Mouse (Mus musculus) lung, postnatal 10 days (tissue): ENCODE data around the gene Snd1.

Experiments
- DNase-seq: peaks from one replicate; pipeline ENCODE4 v3.0.0; 2021

The Snd1 gene

DNA sequence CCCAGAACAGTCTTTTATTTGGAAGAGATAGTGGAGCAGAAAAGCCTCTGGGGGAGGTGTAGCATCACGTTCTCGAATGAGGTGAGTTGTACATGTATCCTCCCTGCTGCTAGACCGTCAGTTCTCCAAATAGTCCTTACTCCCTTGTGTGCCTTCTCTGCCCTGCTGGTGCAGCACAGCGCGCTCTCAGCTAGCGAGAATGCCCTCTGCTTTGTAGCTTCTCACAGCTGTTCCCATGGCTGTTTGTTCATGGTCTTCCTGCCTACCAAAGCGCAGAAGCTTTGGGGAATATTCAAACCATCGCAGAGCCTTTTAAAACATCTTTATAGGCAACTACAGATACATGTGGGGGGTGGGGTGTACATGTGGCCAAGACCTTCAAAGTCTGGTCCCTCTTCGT is 374.0 kb downstream of the Snd1 start:
- DNase-seq = no peak

DNA sequence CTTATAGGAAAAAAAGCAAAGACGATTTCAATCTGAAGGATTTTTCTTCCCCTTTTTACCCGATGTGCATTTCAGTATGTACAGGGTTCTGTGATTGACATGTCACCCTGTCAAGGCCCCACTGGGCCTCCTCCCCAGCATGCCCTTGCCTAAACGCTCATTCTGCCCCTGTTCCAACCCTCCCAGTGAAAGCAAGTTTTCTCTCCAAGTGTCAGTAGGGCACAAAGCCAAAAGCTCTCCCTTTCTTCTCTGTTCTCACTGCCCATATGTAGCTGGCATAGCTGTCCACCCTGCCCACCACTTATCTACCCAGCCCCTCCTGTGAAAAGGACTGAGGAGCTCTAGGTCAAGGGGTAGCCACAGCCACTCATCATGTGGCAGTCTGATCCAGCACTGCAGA is 374.4 kb downstream of the Snd1 start:
- DNase-seq = no peak

DNA sequence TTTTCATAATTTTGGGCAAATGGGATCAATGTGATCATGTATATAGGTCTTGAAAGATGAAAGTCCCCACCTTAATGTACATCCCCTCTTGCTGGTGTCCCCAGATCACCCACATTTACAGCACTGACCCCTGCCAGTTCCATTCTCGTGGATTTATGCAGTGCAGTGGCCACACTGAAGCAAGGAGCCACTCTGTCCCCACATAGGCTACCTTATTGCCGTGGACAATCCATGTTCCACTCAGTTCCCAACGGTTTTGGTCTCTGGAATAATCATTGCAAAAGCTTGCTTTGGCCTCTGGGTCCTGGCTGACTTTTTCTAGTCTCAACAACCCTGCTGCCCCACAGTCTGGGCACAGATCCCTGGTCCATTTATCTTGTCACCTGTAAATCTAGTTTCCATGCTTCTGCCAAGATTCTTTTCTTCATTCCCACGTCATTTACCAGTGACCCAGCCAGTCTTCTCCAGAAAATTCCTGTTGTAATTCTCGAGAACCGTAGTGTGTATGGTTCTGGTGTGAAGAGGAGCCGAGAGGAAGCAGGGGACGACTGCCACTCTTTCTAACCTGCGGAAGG is 375.5 kb downstream of the Snd1 start:
- no peak for DNase-seq

DNA sequence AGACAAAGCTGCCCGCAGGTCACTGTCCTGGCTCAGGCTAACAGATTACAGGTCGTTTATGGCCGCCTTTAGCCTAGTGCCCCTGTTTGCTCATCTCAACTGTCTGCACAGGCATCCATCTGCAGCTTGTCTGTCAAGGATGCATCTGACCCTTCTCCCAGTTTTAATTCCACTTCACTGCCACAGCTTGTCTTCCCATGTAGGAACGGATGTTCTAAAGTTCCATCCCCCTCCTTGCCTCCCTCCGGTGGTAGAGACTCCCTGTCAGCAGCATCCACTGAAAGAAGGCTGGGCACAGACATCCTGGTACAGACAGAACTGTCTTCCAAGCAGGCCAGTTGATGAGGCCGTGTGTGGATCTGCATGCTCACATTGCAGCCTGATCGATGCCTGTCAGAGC is 377.4 kb downstream of the Snd1 start:
- no peak for DNase-seq

DNA sequence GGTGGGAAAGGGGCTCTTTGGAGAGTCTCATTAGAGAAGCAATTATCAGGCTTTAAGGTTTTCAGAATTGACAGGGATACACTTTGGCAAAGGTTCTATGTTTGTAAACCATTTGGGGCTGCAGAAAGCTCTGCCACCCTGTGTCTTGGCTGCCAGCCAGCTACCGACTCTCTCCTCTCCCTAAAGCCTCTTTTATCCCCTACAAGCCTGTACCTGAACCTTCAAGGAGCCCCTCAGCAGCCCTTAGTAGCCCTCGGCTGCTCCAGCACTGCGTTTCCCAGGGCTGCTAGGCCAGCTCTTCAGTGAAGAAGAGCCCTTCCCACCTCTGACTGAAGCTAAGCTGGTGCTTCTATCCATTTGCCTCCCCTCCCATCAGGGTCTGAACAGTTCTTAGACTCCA is 378.2 kb downstream of the Snd1 start:
- DNase-seq = no peak

DNA sequence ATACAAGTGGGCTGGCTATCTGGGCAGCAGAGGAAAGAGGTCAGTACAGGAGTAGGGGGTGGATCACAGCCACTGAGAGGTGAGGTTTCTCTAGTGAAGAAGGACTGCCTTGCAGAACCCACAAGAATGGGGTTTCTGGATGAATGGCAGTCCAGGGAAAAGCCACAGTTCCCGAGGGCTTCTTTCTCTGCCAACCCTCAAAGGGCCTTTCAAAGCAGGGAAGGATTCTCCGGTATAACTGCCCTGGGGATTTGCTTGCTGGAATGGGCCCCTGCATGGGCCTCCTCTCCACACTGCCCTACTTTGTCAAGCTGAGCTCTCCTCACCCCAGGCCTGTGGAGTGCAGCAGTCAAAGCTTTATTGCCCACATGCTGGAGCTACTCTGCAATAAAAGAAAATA is 378.7 kb downstream of the Snd1 start:
- no peak for DNase-seq

DNA sequence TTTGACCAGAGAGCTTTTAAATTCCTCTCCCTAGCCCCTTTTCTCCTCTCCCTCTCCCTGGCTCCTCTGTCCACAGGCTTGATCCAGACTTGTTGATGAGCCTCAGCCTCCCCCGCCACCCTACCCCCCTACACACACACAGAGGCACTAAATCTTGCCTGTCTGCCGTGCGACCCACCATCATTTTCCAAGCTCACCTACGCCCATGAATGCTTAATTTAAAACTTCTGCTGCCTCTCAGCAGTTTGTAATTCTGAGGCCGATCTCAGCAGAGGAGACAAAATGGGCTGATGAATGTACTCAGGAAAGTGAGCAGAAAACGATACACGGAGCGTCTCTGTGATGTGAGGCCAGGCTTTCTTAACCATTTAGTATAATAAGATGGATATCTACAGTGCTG is 379.7 kb downstream of the Snd1 start:
- no peak for DNase-seq

DNA sequence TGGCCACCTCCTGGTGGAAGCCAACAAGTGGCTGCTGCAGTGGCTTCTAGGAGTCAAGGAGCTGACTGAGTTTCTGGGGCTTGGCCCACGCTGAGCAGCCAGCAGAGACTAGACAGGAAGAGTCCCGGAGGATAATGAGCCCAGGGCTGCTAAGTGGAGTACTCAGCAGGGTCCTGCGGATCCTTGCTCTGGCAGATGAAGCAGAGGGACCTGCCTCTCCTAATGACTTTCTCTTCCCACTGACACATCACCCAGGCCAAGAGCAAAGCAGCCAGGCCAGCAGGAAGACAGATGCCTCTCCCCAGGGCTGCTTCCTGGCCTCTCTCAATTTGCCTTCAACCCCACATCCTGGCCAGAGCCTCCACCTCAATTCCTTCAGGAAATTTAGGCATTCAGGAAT is 380.5 kb downstream of the Snd1 start:
- DNase-seq = no peak

DNA sequence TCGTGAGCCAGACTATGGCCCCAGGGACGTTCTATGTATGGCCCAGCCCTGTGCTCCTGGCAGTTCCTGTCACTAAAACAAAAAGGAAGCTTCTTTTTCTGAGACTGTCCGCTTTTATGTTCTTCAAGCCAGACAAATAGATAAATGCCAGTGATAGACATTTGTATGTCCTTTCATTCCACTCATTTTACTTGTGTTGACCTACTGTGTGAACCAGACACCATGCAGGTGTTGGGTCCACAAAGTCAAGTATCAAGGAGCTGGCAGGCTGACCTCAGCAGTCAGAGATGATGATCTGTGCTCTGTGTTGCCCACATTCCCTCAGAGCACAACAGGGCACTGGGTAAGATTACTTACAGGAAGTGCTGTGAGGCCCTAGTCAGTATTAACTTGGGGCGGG is 381.9 kb downstream of the Snd1 start:
- DNase-seq = no peak

DNA sequence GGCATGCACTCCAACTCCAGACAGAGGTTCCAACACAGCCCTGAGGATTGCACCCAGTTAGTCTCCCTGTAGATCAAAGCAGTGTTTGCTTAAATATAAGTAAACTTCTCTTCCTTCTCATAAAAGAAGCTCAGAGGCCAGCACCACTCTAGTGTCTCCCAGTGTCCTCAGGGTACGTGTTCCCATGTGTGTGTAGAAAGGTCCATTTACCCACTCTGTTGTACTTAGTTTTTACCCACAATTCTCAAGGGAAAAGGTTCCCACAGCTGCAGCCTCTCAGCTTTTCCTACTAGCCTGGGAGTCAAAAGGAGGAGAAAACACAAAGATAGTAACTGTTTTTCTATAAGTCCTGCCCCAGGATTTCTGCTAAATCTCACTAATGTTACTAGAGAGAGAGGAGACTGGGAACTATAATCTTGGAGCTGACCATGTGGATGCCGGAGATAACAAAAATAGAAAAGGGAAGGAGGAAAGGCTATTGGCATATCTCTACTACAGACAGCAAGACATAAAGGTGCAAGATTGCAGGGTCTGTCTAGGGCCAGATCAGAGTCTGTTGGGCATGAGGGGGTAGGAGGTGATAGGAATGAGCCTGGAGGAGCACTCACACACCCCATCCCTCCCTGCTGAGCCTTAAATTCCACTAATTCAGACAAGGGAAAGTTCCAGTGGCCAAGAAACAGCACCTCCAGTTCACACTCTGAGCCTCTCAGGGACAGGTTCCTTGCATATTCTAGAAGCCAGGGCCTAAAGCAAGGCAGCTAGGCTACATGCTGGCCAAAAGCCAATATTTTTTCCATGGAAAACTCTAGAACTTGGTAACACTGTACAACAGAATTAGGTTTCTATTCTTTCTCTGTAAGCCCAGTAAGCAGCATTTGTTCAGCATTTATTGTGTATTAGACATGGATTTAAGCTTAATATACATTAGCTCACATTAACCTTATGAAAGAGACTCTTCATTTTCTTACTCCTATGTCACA is 382.6 kb downstream of the Snd1 start:
- no peak for DNase-seq

DNA sequence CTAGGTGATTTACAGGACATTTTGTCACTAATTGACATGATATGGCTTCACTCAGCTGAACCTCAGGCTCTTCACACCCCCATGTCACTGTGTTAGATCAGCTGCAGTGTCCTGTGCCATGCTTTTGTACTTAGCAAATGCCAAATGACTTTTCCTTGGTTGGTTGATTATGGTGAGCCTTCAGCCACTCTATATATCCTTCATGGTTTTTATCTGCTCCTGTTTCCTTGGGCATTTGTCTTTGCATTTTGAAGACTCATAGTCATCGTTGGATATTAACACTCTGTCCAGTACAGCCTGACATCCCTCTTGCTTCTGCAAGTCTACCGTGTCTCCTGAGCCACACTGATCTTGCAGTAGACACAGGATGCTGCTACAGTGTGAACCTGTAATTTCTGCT is 384.2 kb downstream of the Snd1 start:
- no peak for DNase-seq

DNA sequence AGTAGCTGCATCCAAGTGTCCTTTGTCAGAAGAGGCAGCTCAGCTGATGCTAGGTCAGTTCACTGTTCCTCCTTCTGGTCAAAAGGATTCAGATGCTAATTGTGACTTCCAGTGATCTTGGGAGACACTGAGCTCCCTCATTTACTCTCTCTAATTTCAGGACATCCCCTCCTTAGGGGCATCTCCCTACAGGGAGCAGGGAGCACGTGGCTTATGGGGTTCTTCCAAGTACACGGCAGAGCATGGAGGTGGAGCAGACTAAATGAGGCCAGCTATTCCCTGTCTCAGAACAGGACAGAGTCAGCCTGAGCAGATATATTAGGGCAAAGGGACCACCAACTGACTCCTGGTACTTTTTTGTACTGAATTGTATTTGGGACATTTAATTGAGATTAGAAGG is 385.5 kb downstream of the Snd1 start:
- DNase-seq = no peak

DNA sequence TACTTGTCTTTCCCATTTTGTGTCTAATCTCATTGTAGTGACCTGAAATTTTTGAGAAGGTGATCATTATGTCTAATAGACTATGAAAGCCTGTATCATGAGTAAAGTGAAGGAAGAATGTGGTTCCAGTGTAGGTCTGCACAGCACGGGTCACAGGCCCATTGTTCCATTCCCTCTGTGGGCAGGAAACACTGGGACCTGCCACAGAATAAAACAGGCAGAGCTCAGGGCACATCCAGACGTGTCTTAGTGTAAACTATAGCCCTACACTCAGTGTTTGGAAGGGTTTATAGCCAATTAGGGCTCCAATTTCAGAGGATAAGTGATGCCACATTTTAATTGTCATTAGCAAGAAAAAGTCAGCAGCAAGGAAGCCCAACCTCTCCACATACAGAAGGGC is 386.0 kb downstream of the Snd1 start:
- DNase-seq = no peak

DNA sequence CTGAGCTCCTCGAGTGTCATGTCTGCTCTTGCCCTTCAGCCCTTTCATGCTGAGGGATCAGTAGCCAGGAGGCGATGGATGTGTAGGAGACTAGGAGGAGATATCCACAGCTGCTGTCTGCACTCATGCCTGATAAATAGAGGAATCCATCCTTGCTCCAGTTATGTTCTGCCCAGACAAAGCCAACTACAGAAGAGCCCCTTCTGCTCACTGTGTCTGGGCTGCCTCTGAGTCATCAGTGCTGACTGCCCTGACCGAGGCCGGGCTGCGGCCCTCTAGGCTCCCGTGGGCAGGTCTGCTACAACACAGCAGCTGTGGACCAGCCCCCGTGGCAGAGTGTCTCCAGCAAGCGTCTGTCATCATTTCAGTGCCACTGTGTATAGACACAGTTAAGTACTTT is 387.4 kb downstream of the Snd1 start:
- no peak for DNase-seq

DNA sequence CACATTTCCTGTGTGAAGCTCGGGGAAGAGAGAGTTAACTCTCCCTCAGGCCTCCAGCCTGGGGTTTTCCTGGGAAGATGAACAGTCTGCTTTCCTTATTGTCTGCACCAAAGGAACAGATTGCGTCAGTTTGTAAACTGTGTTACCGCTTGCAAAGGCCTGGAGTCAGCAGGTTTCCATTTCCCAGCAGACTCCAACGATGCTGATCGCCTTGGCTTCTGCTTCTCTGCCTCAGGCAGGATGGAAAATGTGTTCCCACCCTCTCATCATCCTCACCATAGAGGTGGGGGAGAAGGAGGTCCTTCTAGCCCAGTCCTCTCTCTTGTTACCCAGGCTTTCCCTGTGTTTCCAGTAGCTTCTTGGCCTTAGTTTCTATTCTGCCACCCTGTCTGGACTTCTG is 389.7 kb downstream of the Snd1 start:
- DNase-seq = peak; percentile 54

DNA sequence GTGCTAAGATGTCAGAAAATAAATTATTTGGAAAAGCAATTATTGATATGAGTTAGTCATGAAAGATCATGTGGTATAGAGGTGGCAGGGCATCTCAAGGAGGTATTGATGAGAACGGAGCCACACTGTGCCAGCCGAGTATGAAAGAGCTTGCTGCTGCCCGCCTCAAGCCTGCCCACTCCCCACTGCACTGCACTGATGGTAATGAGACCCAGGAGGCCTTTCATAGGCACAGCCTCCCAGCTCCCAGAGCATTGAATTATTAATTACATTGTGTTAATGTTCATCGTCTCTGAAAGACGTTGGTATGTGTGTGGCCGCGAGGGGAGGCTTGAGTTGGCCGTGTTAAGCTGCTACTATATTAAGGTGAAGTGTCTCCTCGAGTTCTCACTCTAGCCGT is 390.2 kb downstream of the Snd1 start:
- no peak for DNase-seq

DNA sequence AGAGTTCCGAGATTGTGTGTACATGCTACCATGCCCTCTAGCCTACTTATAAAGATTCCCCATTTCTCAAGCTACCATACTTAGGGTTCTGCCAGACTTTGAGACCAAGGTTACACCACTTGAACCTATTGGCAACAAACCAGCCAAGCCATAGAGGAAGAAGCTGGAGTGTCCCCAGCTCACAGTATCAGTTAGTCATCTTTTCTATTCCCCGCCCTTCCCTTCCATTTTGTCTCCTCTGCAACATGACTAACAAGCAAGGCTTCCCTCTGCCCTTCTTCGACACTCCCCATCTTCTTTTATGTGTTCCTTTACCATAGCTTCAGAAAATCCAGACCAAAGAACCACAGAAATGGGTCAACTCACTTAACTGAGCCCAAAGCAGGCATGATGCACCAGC is 391.3 kb downstream of the Snd1 start:
- no peak for DNase-seq

DNA sequence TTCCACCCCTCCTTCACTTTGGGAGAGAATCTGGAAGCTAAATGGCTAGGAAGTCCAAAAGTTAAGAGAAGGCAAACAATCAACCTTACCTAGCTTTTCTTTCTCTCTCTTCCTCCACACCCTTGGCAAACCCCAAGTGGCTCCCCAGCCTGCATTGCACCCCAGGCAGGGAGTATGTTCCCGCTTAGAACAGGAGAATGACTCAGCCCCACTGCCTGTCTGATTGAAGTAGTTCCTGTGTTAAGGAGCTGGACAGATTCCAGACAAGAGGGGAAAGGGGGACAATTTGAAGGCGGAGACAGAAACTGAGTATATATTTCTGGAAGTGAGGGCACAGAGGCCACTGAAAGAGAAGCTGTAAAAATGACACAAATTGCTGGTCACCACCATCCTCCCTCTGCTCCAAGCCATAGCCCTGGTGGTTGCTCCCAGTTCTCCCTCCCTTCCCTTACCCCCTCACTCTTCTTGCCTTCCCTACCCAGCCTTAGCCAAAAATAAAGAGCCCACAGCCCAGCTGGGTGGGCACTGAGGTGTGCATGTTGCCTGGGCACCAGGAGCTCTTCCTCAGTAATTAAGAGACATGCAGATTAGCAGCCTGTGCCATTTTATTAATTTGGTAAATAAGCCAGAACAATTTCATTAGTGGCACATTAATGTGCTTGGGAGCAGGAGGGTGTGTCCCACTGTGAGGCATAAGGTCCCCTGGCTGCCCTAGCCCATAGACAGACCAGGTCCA is 392.7 kb downstream of the Snd1 start:
- no peak for DNase-seq

DNA sequence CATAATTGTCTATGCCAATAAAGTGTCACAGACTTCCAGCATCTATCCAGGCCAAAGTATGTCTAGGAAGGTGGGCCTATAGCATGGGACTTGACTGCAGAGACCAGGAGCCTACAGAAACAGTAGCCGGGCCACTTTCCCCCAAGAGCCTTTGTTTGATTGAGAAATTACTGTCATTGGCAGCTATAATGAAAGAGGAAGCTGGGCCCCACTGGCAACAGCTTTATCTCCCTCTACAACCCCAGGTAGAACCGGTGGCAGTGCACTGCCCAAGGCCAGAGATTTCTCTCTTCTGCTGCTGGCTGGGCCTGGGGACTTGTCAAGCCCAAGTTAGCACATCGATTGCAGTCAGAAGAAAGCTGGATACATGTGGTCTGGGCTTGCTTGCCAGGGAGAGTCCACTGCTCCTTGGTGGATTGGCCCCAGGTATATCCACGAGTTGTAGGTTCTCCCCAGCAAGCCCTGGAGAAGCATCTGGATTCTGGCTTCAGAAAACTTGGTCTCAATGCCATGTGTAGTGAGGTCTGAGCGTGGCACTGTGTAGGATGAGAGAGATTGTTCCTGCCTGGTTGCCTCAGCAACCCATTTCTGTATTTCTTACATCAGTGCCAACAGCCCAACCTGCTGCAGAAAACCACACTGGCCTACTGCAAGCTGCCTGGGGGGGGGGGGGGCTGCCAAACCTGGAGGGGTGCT is 396.9 kb downstream of the Snd1 start:
- no peak for DNase-seq

DNA sequence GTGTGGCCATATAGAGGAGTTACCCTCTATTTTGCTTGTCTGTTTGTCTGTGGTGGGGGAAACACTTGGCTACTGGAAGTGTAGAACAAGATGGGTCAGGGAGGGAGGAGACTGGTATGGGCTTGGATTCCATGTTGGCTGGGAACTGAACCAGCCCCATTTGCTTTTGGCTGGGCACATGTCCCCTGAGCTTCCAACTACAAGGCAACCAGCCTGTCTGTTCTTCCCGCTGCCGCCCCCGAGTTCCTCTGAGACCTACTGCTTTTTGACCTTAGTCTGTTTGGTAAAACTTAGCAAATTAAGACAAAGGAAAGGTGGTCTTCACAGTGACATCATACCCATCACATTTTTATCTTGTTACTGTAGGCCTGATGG is 397.5 kb downstream of the Snd1 start:
- DNase-seq = no peak

DNA sequence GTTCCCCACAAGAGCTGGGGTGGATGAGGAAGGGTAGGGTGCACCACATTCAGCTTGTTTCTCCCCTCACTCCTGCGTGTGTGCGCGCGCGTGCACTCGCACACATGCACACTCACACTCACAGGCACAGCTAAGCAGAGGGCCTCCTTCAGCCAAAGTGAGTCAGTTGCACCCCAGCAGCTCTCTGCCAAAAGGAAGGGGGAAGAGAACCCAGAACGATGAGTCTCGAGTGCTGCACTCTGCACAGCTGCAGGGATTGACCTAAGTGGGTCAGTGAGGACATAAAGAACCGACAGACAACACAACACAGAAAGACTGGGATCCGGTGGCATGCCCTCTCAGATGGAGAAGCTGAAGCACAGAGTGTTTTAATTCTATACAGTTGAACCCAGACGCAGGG is 399.1 kb downstream of the Snd1 start:
- DNase-seq = no peak

DNA sequence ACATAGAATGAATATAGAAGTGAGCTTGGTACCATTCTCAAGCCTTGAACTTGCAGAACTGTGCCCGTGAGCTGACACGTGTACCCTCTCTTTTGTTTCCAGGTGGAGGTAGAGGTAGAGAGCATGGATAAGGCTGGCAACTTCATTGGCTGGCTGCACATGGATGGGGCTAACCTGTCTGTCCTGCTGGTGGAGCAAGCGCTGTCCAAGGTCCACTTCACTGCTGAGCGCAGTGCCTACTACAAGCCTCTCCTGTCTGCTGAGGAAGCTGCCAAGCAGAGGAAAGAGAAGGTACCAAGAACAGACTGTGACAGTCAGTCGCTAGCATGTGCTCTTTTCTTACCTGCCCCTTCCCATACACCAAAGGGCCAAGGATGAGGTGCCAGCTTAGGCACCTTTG is 399.8 kb downstream of the Snd1 start:
- no peak for DNase-seq

DNA sequence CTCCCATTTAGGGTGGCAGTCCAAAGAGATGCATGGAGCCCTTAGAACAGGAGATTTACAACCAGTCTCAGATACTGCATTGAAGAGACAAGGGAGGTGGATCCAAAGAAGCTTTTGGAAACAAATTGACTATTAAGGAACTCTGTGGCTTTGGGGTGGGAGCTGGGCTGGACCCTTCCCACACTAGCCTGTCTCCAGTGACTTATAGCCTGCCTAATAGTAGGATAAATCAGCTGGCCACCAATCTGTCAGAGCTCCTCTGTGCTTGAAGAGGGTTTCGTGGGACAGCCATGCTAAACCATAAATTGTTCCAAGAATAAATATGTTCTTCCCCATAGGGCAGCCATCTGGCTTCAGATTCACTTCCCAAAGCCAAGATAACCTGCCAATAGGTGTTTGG is 400.4 kb downstream of the Snd1 start:
- no peak for DNase-seq

DNA sequence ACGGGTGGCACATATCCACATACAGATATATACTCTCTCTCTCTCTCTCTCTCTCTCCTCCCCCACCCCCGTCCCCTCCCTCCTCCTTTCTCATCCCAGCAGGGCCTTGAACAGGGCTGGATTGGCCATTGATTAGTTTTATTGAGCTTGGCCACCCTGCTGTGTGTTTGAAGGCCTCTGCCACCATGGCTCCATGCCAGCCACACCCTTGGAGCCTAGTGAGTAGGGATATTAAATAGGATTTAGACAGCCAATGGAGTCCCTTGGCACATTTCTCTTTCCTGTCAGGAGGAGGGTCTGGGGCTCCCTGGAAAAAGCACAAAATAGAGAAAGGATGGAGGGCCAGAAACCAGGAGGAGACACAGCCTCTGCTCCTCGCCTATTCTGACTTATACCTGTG is 401.6 kb downstream of the Snd1 start:
- no peak for DNase-seq
